Mouse (Mus musculus) hindbrain, embryonic 14.5 days (tissue): Measurements from ENCODE around the gene Upf2. TPM values are rescaled to one million over a fixed set of nuclear protein-coding genes. Genes with fewer than 3 reads are reported as not detected.
"Not testable (repeated sequence)": the region's sequence is repeated elsewhere in the genome, so short reads cannot be mapped to it uniquely, and the experiment has no call there.

ENCODE experiments used
- ATAC-seq: fragments of 200-750 bp; cut with Nextera tagmentation; 2 replicates; pipeline ENCODE4 v1.8.0; 2017; ENCODE audit warnings: moderate number of reproducible peaks, mild to moderate bottlenecking, moderate TSS enrichment, moderate library complexity; ENCODE audit not compliant: low FRiP score
- DNase-seq: peaks from one replicate; pipeline ENCODE4 v3.0.0-alpha.2; 2015; ENCODE audit warnings: low spot score
- H3K27ac ChIP-seq: fragments of 300-500 bp; sonication (generic); 2 replicates; pipeline ENCODE4 v1.5.1; 2014; ENCODE audit warnings: mild to moderate bottlenecking, moderate library complexity
- H3K27me3 ChIP-seq: fragments of 300-500 bp; sonication (generic); 2 replicates; pipeline ENCODE4 v1.6.1; 2014; ENCODE audit warnings: mild to moderate bottlenecking, low read length, mixed read lengths; ENCODE audit not compliant: control insufficient read depth, insufficient read depth
- H3K36me3 ChIP-seq: fragments of 300-500 bp; sonication (generic); replicated peaks from 2 replicates; pipeline ENCODE4 v1.6.1; 2014; ENCODE audit not compliant: control insufficient read depth, insufficient read depth
- H3K4me1 ChIP-seq: fragments of 300-500 bp; sonication (generic); replicated peaks from 2 replicates; pipeline ENCODE4 v1.6.1; 2014; ENCODE audit warnings: antibody characterized with exemption, low read length, mixed read lengths; ENCODE audit not compliant: control insufficient read depth, insufficient read depth
- H3K4me2 ChIP-seq: fragments of 300-500 bp; sonication (generic); replicated peaks from 2 replicates; pipeline ENCODE4 v1.6.1; 2014; ENCODE audit warnings: mild to moderate bottlenecking, moderate library complexity
- H3K4me3 ChIP-seq: fragments of 300-500 bp; sonication (generic); replicated peaks from 2 replicates; pipeline ENCODE4 v1.5.1; 2014; ENCODE audit warnings: mild to moderate bottlenecking, low read length
- H3K9ac ChIP-seq: fragments of 300-500 bp; sonication (generic); 2 replicates; pipeline ENCODE4 v1.6.1; 2014
- H3K9me3 ChIP-seq: fragments of 300-500 bp; sonication (generic); 2 replicates; pipeline ENCODE4 v1.6.1; 2016; ENCODE audit warnings: low read length; ENCODE audit not compliant: control insufficient read depth
- WGBS: fragments of 180-500 bp; shearing (Covaris S2); extraction: QIAGEN DNeasy Blood & Tissue Kit; methylation state at CpG from one replicate; pipeline ENCODE4 v1.1.7; 2014; 5-methylcytosine and 5-hydroxymethylcytosine counted together
- polyA plus RNA-seq: library from polyadenylated mRNA; unstranded; fragments of >200 nt; fragmentation: Nextera tagmentation; extraction: Ambion mirVana; gene quantifications from 2 replicates; pipeline ENCODE4 v1.2.1, GENCODE M21; 2014

The Upf2 gene
- polyA plus RNA-seq, 1 experiment from 2014 or later, result 8.1 TPM

- not testable (repeated sequence) for DNase-seq, H3K9me3 ChIP-seq, H3K9ac ChIP-seq, H3K27ac ChIP-seq, H3K4me1 ChIP-seq, H3K4me2 ChIP-seq, ATAC-seq, H3K27me3 ChIP-seq, H3K4me3 ChIP-seq
- H3K36me3 ChIP-seq, result peaks cover 60% of the 10 kb centered on the region
- 90% methylated on average over 4 of the region's 4 CpGs for WGBS
Measured at GRCm38 (mm10) chr2:5963729-5964128, 12.5 kb downstream of the Upf2 start.

- DNase-seq, result no peak
- Histone ChIP-seq H3K36me3 (peaks cover 42% of the 10 kb centered on the region), H3K4me3 (no peak overlapping the region), H3K9ac (no peak overlapping the region), H3K4me2 (no peak overlapping the region), H3K4me1 (no peaks in the 10 kb centered on the region), H3K9me3 (no peaks in the 10 kb centered on the region), H3K27ac (no peak overlapping the region), H3K27me3 (no peaks in the 10 kb centered on the region)
- WGBS, result 96% methylated on average over 3 of the region's 3 CpGs
- ATAC-seq, result no peak
Measured at GRCm38 (mm10) chr2:5965972-5966371, 14.7 kb downstream of the Upf2 start.

GRCm38 (mm10) chr2:5970629-5971028 lies 19.4 kb downstream of the Upf2 start:
- H3K4me3 ChIP-seq, H3K4me2 ChIP-seq, H3K4me1 ChIP-seq, DNase-seq, ATAC-seq, H3K9me3 ChIP-seq, H3K27ac ChIP-seq, H3K9ac ChIP-seq, H3K27me3 ChIP-seq: not testable (repeated sequence)
- 97% methylated on average over 3 of the region's 3 CpGs for WGBS
- peaks cover 28% of the 10 kb centered on the region for H3K36me3 ChIP-seq

- WGBS, result 95% methylated on average over 4 of the region's 4 CpGs
- H3K27me3 ChIP-seq, result no peaks in the 10 kb centered on the region
- H3K27ac ChIP-seq, result no peak overlapping the region
- no peaks in the 10 kb centered on the region for H3K4me1 ChIP-seq
- no peaks in the 10 kb centered on the region for H3K9me3 ChIP-seq
- H3K4me2 ChIP-seq, result no peak overlapping the region
- H3K9ac ChIP-seq, result no peak overlapping the region
- ATAC-seq (no peak), DNase-seq (no peak)
- no peak overlapping the region for H3K4me3 ChIP-seq
- H3K36me3 ChIP-seq, result peaks cover 64% of the 10 kb centered on the region
Measured at GRCm38 (mm10) chr2:5977532-5977931, 26.3 kb downstream of the Upf2 start.

- no peaks in the 10 kb centered on the region for H3K9me3 ChIP-seq
- ATAC-seq (no peak), DNase-seq (peak; percentile 75)
- no peak overlapping the region for H3K4me2 ChIP-seq
- H3K9ac ChIP-seq, result no peak overlapping the region
- H3K36me3 ChIP-seq, result peaks cover 7% of the 10 kb centered on the region
- H3K4me3 ChIP-seq, result no peak overlapping the region
- no peaks in the 10 kb centered on the region for H3K27me3 ChIP-seq
- no peak overlapping the region for H3K27ac ChIP-seq
- H3K4me1 ChIP-seq, result no peaks in the 10 kb centered on the region
- WGBS, result 21% methylated on average over 5 of the region's 5 CpGs
Measured at GRCm38 (mm10) chr2:5995538-5995937, 44.3 kb downstream of the Upf2 start.

- Histone ChIP-seq H3K4me1 (no peaks in the 10 kb centered on the region), H3K9me3 (no peaks in the 10 kb centered on the region), H3K4me2 (no peak overlapping the region), H3K9ac (no peak overlapping the region), H3K27me3 (no peaks in the 10 kb centered on the region), H3K27ac (no peak overlapping the region), H3K4me3 (no peak overlapping the region), H3K36me3 (peaks cover 6% of the 10 kb centered on the region)
- no peak for ATAC-seq
- DNase-seq, result no peak
- WGBS, result 95% methylated on average over 3 of the region's 3 CpGs
Measured at GRCm38 (mm10) chr2:6003949-6004348, 52.7 kb downstream of the Upf2 start.

- Histone ChIP-seq H3K27me3 (no peaks in the 10 kb centered on the region), H3K4me2 (no peak overlapping the region), H3K4me3 (no peak overlapping the region), H3K36me3 (peaks cover 29% of the 10 kb centered on the region), H3K27ac (no peak overlapping the region), H3K4me1 (no peaks in the 10 kb centered on the region), H3K9ac (no peak overlapping the region), H3K9me3 (no peaks in the 10 kb centered on the region)
- DNase-seq (no peak), ATAC-seq (no peak)
- WGBS, result 94% methylated on average over 5 of the region's 5 CpGs
Measured at GRCm38 (mm10) chr2:6014532-6014931, 63.3 kb downstream of the Upf2 start.

- H3K4me3 ChIP-seq, H3K9ac ChIP-seq, H3K27ac ChIP-seq, H3K27me3 ChIP-seq, H3K4me1 ChIP-seq, H3K4me2 ChIP-seq, DNase-seq, ATAC-seq, H3K9me3 ChIP-seq: not testable (repeated sequence)
- peaks cover 31% of the 10 kb centered on the region for H3K36me3 ChIP-seq
- 91% methylated on average over 6 of the region's 6 CpGs for WGBS
Measured at GRCm38 (mm10) chr2:6015182-6015581, 63.9 kb downstream of the Upf2 start.

GRCm38 (mm10) chr2:6020570-6020969 lies 69.3 kb downstream of the Upf2 start:
- H3K36me3 ChIP-seq, result peaks cover 52% of the 10 kb centered on the region
- no peak overlapping the region for H3K4me3 ChIP-seq
- H3K9me3 ChIP-seq, result no peaks in the 10 kb centered on the region
- H3K4me2 ChIP-seq, result no peak overlapping the region
- H3K4me1 ChIP-seq, result no peaks in the 10 kb centered on the region
- no peaks in the 10 kb centered on the region for H3K27me3 ChIP-seq
- no peak overlapping the region for H3K9ac ChIP-seq
- no peak overlapping the region for H3K27ac ChIP-seq
- ATAC-seq (no peak), DNase-seq (no peak)

- no peaks in the 10 kb centered on the region for H3K4me1 ChIP-seq
- no peak overlapping the region for H3K27ac ChIP-seq
- no peak overlapping the region for H3K9ac ChIP-seq
- no peak overlapping the region for H3K4me2 ChIP-seq
- no peak for DNase-seq
- no peaks in the 10 kb centered on the region for H3K9me3 ChIP-seq
- ATAC-seq, result no peak
- 95% methylated on average over 1 of the region's 1 CpGs for WGBS
- H3K27me3 ChIP-seq, result no peaks in the 10 kb centered on the region
- peaks cover 33% of the 10 kb centered on the region for H3K36me3 ChIP-seq
- H3K4me3 ChIP-seq, result no peak overlapping the region
Measured at GRCm38 (mm10) chr2:6042644-6043043, 91.4 kb downstream of the Upf2 start.
